Mouse (Mus musculus) liver, embryonic 14.5 days (tissue): ENCODE results near the gene Nfkbid. TPM values are rescaled to one million over a fixed set of nuclear protein-coding genes. Genes with fewer than 3 reads are reported as not detected.

Source experiments
- ATAC-seq: fragments of 200-750 bp; cut with Nextera tagmentation; 2 replicates; pipeline ENCODE4 v1.8.0; 2017; ENCODE audit warnings: moderate number of reproducible peaks, mild to moderate bottlenecking, moderate library complexity; ENCODE audit not compliant: insufficient read depth
- DNase-seq, 3 experiments: peaks; one replicate each; pipeline ENCODE4 v3.0.0-alpha.2; 2012 to 2013; ENCODE audit warnings: low read depth in 3 of 3, low spot score in 3 of 3
- H3K27ac ChIP-seq: fragments of 300-500 bp; sonication (generic); 2 replicates; pipeline ENCODE4 v1.5.1; 2014; ENCODE audit warnings: moderate library complexity, mild to moderate bottlenecking, control low read depth, inconsistent platforms
- H3K27me3 ChIP-seq: fragments of 300-500 bp; sonication (generic); 2 replicates; pipeline ENCODE4 v1.6.1; 2014; ENCODE audit warnings: mild to moderate bottlenecking, low read length, moderate library complexity; ENCODE audit not compliant: control insufficient read depth, insufficient read depth
- H3K36me3 ChIP-seq: fragments of 300-500 bp; sonication (generic); replicated peaks from 2 replicates; pipeline ENCODE4 v1.6.1; 2014; ENCODE audit warnings: low read depth; ENCODE audit not compliant: control insufficient read depth, insufficient read depth
- H3K4me1 ChIP-seq, 2 experiments: fragments of 200-500 bp in 1 of 2; fragments of 300-500 bp in 1 of 2; sonication (generic) in 1 of 2; replicated peaks; 2 replicates each; pipeline ENCODE4 v1.6.1; 2012 to 2014; ENCODE audit warnings: antibody characterized with exemption in 1 of 2, inconsistent platforms in 1 of 2, low read length in 1 of 2; ENCODE audit not compliant: control insufficient read depth in 2 of 2, insufficient read depth in 2 of 2
- H3K4me2 ChIP-seq: fragments of 300-500 bp; sonication (generic); 2 replicates; pipeline ENCODE4 v1.6.1; 2014; ENCODE audit warnings: low read depth, mild to moderate bottlenecking, control low read depth, moderate library complexity
- H3K4me3 ChIP-seq, 2 experiments: fragments of 200-500 bp in 1 of 2; fragments of 300-500 bp in 1 of 2; sonication (generic) in 1 of 2; 2 replicates each; pipeline ENCODE4 v1.5.1; 2012 to 2014; ENCODE audit warnings: low read depth in 2 of 2, low read length in 2 of 2, mild to moderate bottlenecking in 2 of 2, control low read depth in 1 of 2, inconsistent platforms in 1 of 2, moderate library complexity in 1 of 2; ENCODE audit not compliant: insufficient read depth in 1 of 2
- H3K9ac ChIP-seq: fragments of 300-500 bp; sonication (generic); replicated peaks from 2 replicates; pipeline ENCODE4 v1.6.1; 2014; ENCODE audit warnings: mild to moderate bottlenecking, control low read depth, moderate library complexity
- H3K9me3 ChIP-seq: fragments of 300-500 bp; sonication (generic); 2 replicates; pipeline ENCODE4 v1.6.1; 2016; ENCODE audit warnings: low read length, mixed read lengths; ENCODE audit not compliant: control insufficient read depth
- CTCF ChIP-seq: IDR thresholded peaks from 2 replicates; pipeline ENCODE4 v1.5.1; 2016; ENCODE audit warnings: antibody characterized with exemption, low read depth, control low read depth
- EP300 ChIP-seq: IDR thresholded peaks from 2 replicates; pipeline ENCODE4 v1.6.1; 2016; ENCODE audit warnings: antibody characterized with exemption, low read depth
- WGBS: fragments of 180-500 bp; shearing (Covaris S2); extraction: QIAGEN DNeasy Blood & Tissue Kit; methylation state at CpG from one replicate; pipeline ENCODE4 v1.1.7; 2014; ENCODE audit not compliant: insufficient replicate concordance; 5-methylcytosine and 5-hydroxymethylcytosine counted together
- polyA plus RNA-seq, 2 experiments: library from polyadenylated mRNA; depleted of rRNA in 1 of 2; stranded (reverse) in 1 of 2; unstranded in 1 of 2; fragments of >200 nt; fragmentation: Nextera tagmentation in 1 of 2; extraction: Ambion mirVana in 1 of 2; gene quantifications; 2 replicates each; pipeline versions ENCODE4 v1.2.1 to v1.2.3; 2012 to 2014

The Nfkbid gene
- polyA plus RNA-seq, 2 experiments, result 0.69 to 1.2 TPM

DNA sequence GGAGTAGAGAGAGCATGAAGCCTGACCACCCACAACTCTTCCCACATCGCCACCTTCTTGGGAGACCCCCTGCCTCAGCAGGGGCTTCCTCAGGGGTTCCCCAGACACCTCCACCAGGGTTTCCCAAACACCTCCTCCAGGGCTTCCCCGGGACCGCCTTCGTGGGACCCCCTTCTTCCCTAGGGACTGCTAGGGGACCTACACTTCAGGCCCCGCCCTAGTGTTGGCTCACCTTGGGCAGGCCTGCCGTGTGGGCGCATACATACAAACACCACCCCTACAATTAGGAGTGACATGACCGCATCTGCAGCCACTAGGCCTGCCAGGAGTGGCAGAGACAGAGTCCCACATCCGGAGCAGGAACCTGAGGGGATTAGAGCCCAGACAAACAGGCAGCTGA is 3.7 kb upstream of the Nfkbid start:
- 0 out of 2 replicates have a peak, but pooled peaks cover 1% of the 10 kb centered on the region for H3K27me3 ChIP-seq
- TF ChIP-seq EP300, result no peak
- no peak for TF ChIP-seq CTCF
- H3K4me3 ChIP-seq, result no peak overlapping the region
- 35% methylated on average over 9 of the region's 9 CpGs for WGBS
- DNase-seq (no peak), ATAC-seq (no peak)
- H3K4me1 ChIP-seq, result peaks cover 0 to 17% of the 10 kb centered on the region in 2 experiments; a peak in 3 of 4 replicates
- no peaks in the 10 kb centered on the region for H3K36me3 ChIP-seq
- H3K9ac ChIP-seq, result no peak overlapping the region
- 0 out of 2 replicates have a peak overlapping the region, but pooled peaks have one; percentile 11 for H3K4me2 ChIP-seq
- H3K9me3 ChIP-seq, result no peaks in the 10 kb centered on the region
- no peak overlapping the region for H3K27ac ChIP-seq

DNA sequence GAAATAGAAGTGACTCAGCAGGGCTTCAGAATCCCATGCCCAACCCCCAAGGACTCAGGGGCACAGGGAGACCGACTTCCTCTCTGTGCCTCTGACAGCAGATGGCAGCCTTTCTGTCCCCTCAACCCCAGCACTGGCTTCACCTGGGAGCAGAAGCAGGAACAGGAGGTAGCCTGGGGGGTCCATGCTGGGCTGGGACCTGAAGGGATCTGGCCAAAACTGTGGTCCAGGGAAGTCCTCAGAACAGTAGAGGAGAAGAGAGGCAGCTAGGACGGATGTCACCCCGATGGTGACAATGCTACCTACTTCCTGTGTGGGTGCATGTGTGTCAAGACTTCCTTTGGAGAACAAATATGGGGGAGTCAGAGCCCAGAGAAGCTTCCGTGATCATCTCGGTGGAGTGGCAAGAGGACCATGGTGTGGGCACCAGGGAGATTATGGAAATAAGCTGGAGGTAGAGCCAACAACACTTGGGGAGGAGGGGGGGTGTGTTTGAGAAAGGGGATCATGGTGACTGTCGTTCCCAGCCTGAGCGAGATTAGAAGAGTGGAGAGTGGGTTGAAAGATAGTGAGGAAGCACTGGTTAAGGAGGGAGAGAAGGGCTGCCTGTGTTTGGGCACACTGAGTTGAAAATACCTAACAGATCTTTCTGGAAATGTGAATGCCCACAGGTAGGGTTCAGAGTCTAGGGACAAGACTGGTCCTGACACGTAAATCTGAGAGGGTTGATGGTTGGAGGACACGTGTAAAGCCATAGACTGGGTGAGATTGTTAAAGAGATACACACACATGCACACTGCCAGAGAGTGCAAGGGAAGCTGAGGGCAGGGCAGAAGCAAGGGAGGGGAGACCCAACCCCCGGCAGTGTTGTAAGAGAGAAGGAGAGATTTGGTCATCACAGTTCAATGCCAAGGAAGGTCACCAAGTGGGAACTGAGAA is 1.7 kb upstream of the Nfkbid start, which contains the start of gene Hcst:
TSS of gene Hcst (minus strand) at position 294 of the 939 bp plus-strand sequence.
- Histone ChIP-seq H3K36me3 (no peaks in the 10 kb centered on the region), H3K27ac (peak within 1 kb of the TSS; percentile 3; the same call in 1 of the 2 replicates), H3K4me2 (peak within 1 kb of the TSS; percentile 22), H3K9ac (no peak within 1 kb of the TSS), H3K27me3 (peaks cover 4% of the 10 kb centered on the region; the same call in 1 of the 2 replicates), H3K9me3 (no peaks in the 10 kb centered on the region), H3K4me3 (peak within 1 kb of the TSS in 1 of 2 experiments; percentile 35; a peak in 2 of 4 replicates), H3K4me1 (peaks cover 0 to 17% of the 10 kb centered on the region in 2 experiments; a peak in 3 of 4 replicates)
- TF ChIP-seq EP300 (no peak), CTCF (peak; percentile 31; the same call in 1 of the 2 replicates)
- DNase-seq (no peak), ATAC-seq (peak; percentile 36; the same call in 1 of the 2 replicates)
- WGBS, result 8% methylated on average over 10 of the region's 10 CpGs

- no peak overlapping the region for H3K9ac ChIP-seq
- DNase-seq (no peak), ATAC-seq (no peak)
- peaks cover 0 to 17% of the 10 kb centered on the region in 2 experiments; a peak in 3 of 4 replicates for H3K4me1 ChIP-seq
- H3K9me3 ChIP-seq, result no peaks in the 10 kb centered on the region
- no peak overlapping the region; a peak in 1 of 4 replicates for H3K4me3 ChIP-seq
- peaks cover 4% of the 10 kb centered on the region; the same call in 1 of the 2 replicates for H3K27me3 ChIP-seq
- peak overlapping the region; percentile 81 for H3K4me2 ChIP-seq
- 39% methylated on average over 3 of the region's 3 CpGs for WGBS
- no peaks in the 10 kb centered on the region for H3K36me3 ChIP-seq
- TF ChIP-seq CTCF (no peak), EP300 (no peak)
- H3K27ac ChIP-seq, result no peak overlapping the region
Measured at GRCm38 (mm10) chr7:30420673-30421072, 859 bp upstream of the Nfkbid start.

DNA sequence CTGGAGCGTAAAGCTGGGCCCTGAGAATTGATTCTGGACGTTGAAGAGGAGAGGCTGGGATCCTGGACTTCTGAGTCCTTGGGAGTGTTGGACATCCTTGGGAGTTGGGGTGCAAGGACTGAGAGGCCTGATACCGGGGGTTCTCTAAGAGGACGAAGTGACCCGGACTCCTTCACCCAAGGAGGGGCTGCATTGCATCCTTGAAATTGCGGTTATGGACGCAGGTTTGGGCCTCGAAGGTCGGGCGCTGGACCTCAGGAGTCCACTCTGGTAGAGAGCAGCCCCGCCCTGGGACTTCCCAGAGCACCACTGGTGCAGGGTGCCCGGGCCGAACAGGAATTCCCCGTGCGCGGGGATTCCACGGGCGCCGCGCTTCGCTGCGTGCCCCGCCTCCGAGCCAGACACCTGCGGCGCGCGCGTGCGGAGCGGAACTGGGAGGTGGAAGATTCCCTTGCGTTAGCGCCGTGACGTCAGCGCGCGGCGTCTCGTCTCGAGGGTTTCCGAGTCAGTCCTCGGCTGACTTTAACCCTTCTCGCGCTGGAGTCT is 431 bp downstream of the Nfkbid start:
- no peaks in the 10 kb centered on the region for H3K36me3 ChIP-seq
- H3K4me3 ChIP-seq, result peak overlapping the region; percentile 58 to 62
- H3K9me3 ChIP-seq, result no peaks in the 10 kb centered on the region
- peaks cover 4% of the 10 kb centered on the region; the same call in 1 of the 2 replicates for H3K27me3 ChIP-seq
- H3K27ac ChIP-seq, result no peak overlapping the region
- TF ChIP-seq EP300 (no peak), CTCF (no peak)
- H3K4me1 ChIP-seq, result peaks cover 0 to 17% of the 10 kb centered on the region in 2 experiments; a peak in 3 of 4 replicates
- peak overlapping the region; percentile 37 for H3K9ac ChIP-seq
- under 1% methylated on average over 45 of the region's 45 CpGs for WGBS
- ATAC-seq, result peak; percentile 48
- H3K4me2 ChIP-seq, result peak overlapping the region; percentile 81
- peak; percentile 47 to 55 (median 47) for DNase-seq

DNA sequence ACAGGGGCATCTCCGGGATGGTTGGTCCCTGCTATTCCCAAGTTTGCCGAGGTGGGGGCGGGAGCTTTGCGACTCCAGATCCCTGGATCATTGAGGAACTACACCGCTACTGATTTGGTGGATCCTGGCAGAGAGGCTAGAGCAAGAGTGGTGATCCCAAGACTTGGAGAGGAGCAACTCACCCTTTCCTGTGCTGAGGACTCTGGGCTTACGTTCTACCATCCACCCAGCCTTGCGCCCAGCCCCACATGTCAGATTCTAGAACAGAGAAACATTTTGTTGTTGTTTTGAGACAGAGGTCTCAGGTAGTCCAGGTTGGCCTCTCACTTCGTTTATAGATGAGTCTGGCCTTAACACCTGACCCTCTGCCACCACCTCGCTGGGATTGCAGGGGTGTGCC is 1.0 kb downstream of the Nfkbid start:
- Histone ChIP-seq H3K27me3 (peaks cover 4% of the 10 kb centered on the region; the same call in 1 of the 2 replicates), H3K36me3 (no peaks in the 10 kb centered on the region), H3K9ac (peak overlapping the region; percentile 37; the same call in 1 of the 2 replicates), H3K4me3 (peak overlapping the region; percentile 58 to 62), H3K4me1 (peaks cover 0 to 17% of the 10 kb centered on the region in 2 experiments; a peak in 3 of 4 replicates), H3K4me2 (peak overlapping the region; percentile 81), H3K9me3 (no peaks in the 10 kb centered on the region), H3K27ac (no peak overlapping the region)
- WGBS, result 5% methylated on average over 9 of the region's 9 CpGs
- no peak for DNase-seq
- TF ChIP-seq EP300 (no peak), CTCF (no peak)
- no peak for ATAC-seq
